Mouse (Mus musculus) midbrain, embryonic 11.5 days (tissue): ENCODE measurements around the gene Rhof. TPM values are rescaled to one million over a fixed set of nuclear protein-coding genes. Genes with fewer than 3 reads are reported as not detected.
A peak's percentile ranks its signal among the peaks of the same experiment; 100 is the strongest.

Experiments
- ATAC-seq: fragments of 200-750 bp; cut with Nextera tagmentation; 2 replicates; pipeline ENCODE4 v1.8.0; 2017; ENCODE audit warnings: moderate TSS enrichment, moderate library complexity; ENCODE audit not compliant: low FRiP score
- DNase-seq: peaks from one replicate; pipeline ENCODE4 v3.0.0; 2015; ENCODE audit warnings: low spot score; ENCODE audit errors: missing footprints
- H3K27ac ChIP-seq: fragments of 300-500 bp; sonication (generic); 2 replicates; pipeline ENCODE4 v1.5.1; 2014; ENCODE audit warnings: low read depth, low read length
- H3K27me3 ChIP-seq: fragments of 300-500 bp; sonication (generic); 2 replicates; pipeline ENCODE4 v1.6.1; 2014; ENCODE audit warnings: mild to moderate bottlenecking, low read length, moderate library complexity, mixed read lengths; ENCODE audit not compliant: control insufficient read depth, insufficient read depth
- H3K36me3 ChIP-seq: fragments of 300-500 bp; sonication (generic); 2 replicates; pipeline ENCODE4 v1.6.1; 2014; ENCODE audit warnings: mild to moderate bottlenecking, low read length, moderate library complexity, mixed read lengths; ENCODE audit not compliant: control insufficient read depth, insufficient read depth
- H3K4me1 ChIP-seq: fragments of 300-500 bp; sonication (generic); 2 replicates; pipeline ENCODE4 v1.6.1; 2014; ENCODE audit warnings: low read length; ENCODE audit not compliant: control insufficient read depth, insufficient read depth
- H3K4me2 ChIP-seq: fragments of 300-500 bp; sonication (generic); 2 replicates; pipeline ENCODE4 v1.6.1; 2014; ENCODE audit warnings: mild to moderate bottlenecking, moderate library complexity
- H3K4me3 ChIP-seq: fragments of 300-500 bp; sonication (generic); 2 replicates; pipeline ENCODE4 v1.5.1; 2014; ENCODE audit warnings: low read depth, low read length
- H3K9ac ChIP-seq: fragments of 300-500 bp; sonication (generic); 2 replicates; pipeline ENCODE4 v1.6.1; 2014; ENCODE audit warnings: low read length
- H3K9me3 ChIP-seq: fragments of 300-500 bp; sonication (generic); 2 replicates; pipeline ENCODE4 v1.6.1; 2016; ENCODE audit warnings: low read length; ENCODE audit not compliant: control insufficient read depth
- WGBS: fragments of 180-500 bp; shearing (Covaris S2); extraction: QIAGEN DNeasy Blood & Tissue Kit; methylation state at CpG from one replicate; pipeline ENCODE4 v1.1.7; 2014; 5-methylcytosine and 5-hydroxymethylcytosine counted together
- polyA plus RNA-seq: library from polyadenylated mRNA; unstranded; fragments of >200 nt; fragmentation: Nextera tagmentation; extraction: Ambion mirVana; gene quantifications from 2 replicates; pipeline ENCODE4 v1.2.1, GENCODE M21; 2014

Rhof gene
- polyA plus RNA-seq, 1 experiment from 2014 or later, result 1.6 TPM

DNA sequence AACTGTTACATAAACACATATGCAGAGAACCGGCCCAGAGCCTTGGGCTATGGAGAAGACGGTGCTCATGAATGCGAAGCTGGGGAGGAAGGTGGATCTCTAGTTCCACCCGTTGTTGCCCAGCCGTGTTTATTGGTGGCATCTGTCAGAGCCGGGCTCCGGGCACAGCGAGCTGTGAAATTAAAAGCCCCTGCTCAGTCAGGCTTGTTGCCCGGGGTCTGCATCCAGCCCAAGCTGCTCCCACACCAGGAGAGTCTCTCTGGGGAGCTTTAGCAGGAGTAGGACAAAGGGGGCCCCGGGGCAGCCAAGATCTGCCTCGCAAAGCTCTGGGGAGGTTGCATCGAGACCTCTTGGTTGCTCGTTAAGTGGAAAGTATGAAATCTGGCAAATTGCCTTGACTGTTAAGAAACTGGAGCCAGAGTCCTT, 22.2 kb downstream of the Rhof start:
- no peaks in the 10 kb centered on the region for H3K36me3 ChIP-seq
- H3K9me3 ChIP-seq, result no peaks in the 10 kb centered on the region
- no peak overlapping the region for H3K27ac ChIP-seq
- H3K4me1 ChIP-seq, result peaks cover 7% of the 10 kb centered on the region; the same call in 1 of the 2 replicates
- H3K4me3 ChIP-seq, result no peak overlapping the region
- DNase-seq (no peak), ATAC-seq (no peak)
- WGBS, result 74% methylated on average over 13 of the region's 13 CpGs
- 0 out of 2 replicates have a peak overlapping the region, but pooled peaks have one; percentile 20 for H3K9ac ChIP-seq
- no peaks in the 10 kb centered on the region for H3K27me3 ChIP-seq
- H3K4me2 ChIP-seq, result no peak overlapping the region

GRCm38 (mm10) chr5:123109452-123110203, 22.9 kb downstream of the Rhof start:
- Histone ChIP-seq H3K9me3 (no peaks in the 10 kb centered on the region), H3K4me2 (peak overlapping the region; percentile 20; the same call in 1 of the 2 replicates), H3K4me1 (peaks cover 7% of the 10 kb centered on the region; the same call in 1 of the 2 replicates), H3K9ac (peak overlapping the region; percentile 12; the same call in 1 of the 2 replicates), H3K36me3 (no peaks in the 10 kb centered on the region), H3K27me3 (no peaks in the 10 kb centered on the region), H3K4me3 (no peak overlapping the region), H3K27ac (no peak overlapping the region)
- WGBS, result 33% methylated on average over 13 of the region's 13 CpGs
- peak; percentile 86 for DNase-seq
- ATAC-seq, result peak; percentile 46; the same call in 1 of the 2 replicates

- peaks cover 6% of the 10 kb centered on the region; the same call in 1 of the 2 replicates for H3K4me1 ChIP-seq
Observed at GRCm38 (mm10) chr5:123104769-123105168, 27.7 kb downstream of the Rhof start.

DNA sequence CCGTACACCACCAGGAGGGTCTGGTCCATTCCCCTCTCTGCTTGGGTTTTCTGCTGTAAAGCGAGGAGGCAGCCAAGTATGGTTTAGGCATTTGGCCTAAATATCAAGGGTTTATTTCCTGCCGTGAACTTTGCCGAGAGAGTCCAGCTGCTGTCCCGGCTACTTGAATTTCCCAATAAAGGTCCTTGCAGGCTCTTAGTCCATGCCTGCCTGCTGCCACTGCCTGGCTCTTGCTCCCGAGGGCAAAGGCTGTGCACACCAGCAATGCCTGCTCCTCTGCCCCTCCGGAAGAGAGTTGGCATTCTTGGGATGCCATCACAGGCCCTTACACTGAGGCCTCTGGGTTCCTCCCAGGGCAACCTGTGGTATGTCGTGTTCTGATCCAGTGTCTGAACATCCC, 28.9 kb downstream of the Rhof start:
- Histone ChIP-seq H3K4me1 (no peaks in the 10 kb centered on the region), H3K27ac (no peak overlapping the region), H3K9ac (no peak overlapping the region), H3K27me3 (no peaks in the 10 kb centered on the region), H3K4me3 (no peak overlapping the region), H3K9me3 (no peaks in the 10 kb centered on the region), H3K4me2 (no peak overlapping the region), H3K36me3 (no peaks in the 10 kb centered on the region)
- 83% methylated on average over 8 of the region's 8 CpGs for WGBS
- no peak for ATAC-seq
- DNase-seq, result no peak

More at GRCm38 (mm10) chr5:123104769-123105168, 27.7 kb downstream of the Rhof start:
- Histone ChIP-seq H3K4me2 (no peak overlapping the region), H3K9me3 (no peaks in the 10 kb centered on the region), H3K4me3 (no peak overlapping the region), H3K9ac (no peak overlapping the region), H3K27ac (no peak overlapping the region), H3K27me3 (no peaks in the 10 kb centered on the region), H3K36me3 (no peaks in the 10 kb centered on the region)
- WGBS, result 82% methylated on average over 6 of the region's 6 CpGs
- ATAC-seq, result no peak
- no peak for DNase-seq

- Histone ChIP-seq H3K27ac (no peak overlapping the region), H3K4me2 (no peak overlapping the region), H3K4me1 (no peaks in the 10 kb centered on the region), H3K36me3 (no peaks in the 10 kb centered on the region), H3K27me3 (no peaks in the 10 kb centered on the region), H3K9me3 (no peaks in the 10 kb centered on the region), H3K4me3 (no peak overlapping the region), H3K9ac (no peak overlapping the region)
- WGBS, result 84% methylated on average over 7 of the region's 7 CpGs
- DNase-seq (no peak), ATAC-seq (no peak)
Observed at GRCm38 (mm10) chr5:123102376-123102775, 30.1 kb downstream of the Rhof start.

DNA sequence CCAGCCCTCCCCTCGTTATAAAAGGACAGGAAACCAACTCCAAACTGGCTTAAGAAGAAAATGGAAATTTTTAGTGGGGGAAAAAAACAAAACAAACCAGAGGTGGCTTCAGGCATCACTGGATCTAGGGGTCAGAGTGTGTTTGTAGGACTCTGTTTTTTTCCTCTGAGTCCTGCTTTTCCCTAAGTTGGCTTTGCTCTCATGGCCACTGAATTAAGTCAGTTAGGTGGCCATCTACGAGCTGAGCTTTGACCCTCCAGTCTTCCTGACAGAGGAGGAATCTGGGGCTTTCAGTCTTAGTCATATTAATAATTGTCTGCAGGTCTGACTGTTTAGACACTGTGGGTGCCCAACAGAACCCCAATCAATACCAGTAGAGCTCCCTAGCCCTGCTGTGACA, 34.0 kb downstream of the Rhof start:
- DNase-seq (no peak), ATAC-seq (no peak)
- Histone ChIP-seq H3K4me2 (no peak overlapping the region), H3K9ac (no peak overlapping the region), H3K27ac (no peak overlapping the region), H3K9me3 (no peaks in the 10 kb centered on the region), H3K36me3 (no peaks in the 10 kb centered on the region), H3K4me1 (no peaks in the 10 kb centered on the region), H3K27me3 (no peaks in the 10 kb centered on the region), H3K4me3 (no peak overlapping the region)
- WGBS, result 84% methylated on average over 2 of the region's 2 CpGs

DNA sequence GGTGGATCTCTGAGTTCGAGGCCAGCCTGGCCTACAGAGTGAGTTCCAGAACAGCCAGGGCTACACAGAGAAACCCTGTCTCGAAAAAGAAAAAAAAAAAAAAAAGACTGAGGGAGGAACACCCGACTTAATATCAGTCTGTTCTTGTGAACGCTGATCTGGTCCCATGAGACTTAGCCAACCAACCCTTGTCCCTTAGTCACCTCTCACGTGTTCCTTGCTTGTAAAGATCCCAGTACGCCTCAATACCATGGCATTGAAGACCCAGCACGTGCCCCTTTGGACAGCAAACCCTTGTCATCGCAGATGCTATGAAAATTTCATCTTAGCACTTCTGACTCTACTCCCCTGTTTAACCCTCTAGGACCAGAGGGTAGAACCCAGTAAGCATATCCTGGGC, 36.2 kb downstream of the Rhof start:
- Histone ChIP-seq H3K4me1 (no peaks in the 10 kb centered on the region), H3K9me3 (no peaks in the 10 kb centered on the region), H3K27me3 (no peaks in the 10 kb centered on the region), H3K9ac (no peak overlapping the region), H3K36me3 (no peaks in the 10 kb centered on the region), H3K27ac (no peak overlapping the region), H3K4me3 (no peak overlapping the region), H3K4me2 (no peak overlapping the region)
- 94% methylated on average over 8 of the region's 8 CpGs for WGBS
- no peak for DNase-seq
- no peak for ATAC-seq

- DNase-seq, result no peak
- no peak overlapping the region for H3K4me3 ChIP-seq
- WGBS, result 89% methylated on average over 25 of the region's 25 CpGs
Observed at GRCm38 (mm10) chr5:123094238-123094991, 38.1 kb downstream of the Rhof start.

DNA sequence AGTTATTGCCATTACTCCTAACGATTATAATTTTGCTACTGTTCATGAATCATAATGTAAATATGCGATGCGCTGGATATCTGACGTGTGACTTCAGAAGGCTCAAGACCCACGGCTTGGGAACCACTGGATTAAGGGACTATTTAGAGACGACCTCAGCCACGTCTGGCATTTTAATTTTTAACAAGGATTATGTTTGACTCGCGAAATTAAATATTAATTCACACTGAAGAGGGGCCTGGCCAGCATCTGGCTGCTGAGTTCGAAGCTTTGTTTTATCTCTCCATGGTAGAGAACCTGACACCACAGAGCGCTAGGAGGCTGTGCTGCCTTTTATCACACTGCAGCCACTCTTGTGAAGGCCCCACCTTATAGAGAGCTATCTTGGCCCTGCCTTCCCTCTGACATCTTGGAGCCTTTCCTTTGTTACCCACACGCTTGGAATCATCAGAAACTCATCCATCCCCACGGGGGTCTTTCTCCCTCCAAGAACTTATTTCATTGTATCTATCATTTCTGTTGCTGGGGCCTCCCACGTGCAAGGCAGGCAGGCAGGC, 39.3 kb downstream of the Rhof start:
- Histone ChIP-seq H3K9me3 (no peaks in the 10 kb centered on the region), H3K27me3 (no peaks in the 10 kb centered on the region), H3K9ac (no peak overlapping the region), H3K4me1 (no peaks in the 10 kb centered on the region), H3K36me3 (no peaks in the 10 kb centered on the region), H3K4me2 (no peak overlapping the region), H3K4me3 (no peak overlapping the region), H3K27ac (no peak overlapping the region)
- no peak for DNase-seq
- 83% methylated on average over 14 of the region's 14 CpGs for WGBS
- ATAC-seq, result no peak

More at GRCm38 (mm10) chr5:123094238-123094991, 38.1 kb downstream of the Rhof start:
- H3K27ac ChIP-seq, result no peak overlapping the region
- no peak overlapping the region for H3K4me2 ChIP-seq
- no peak overlapping the region for H3K9ac ChIP-seq
- H3K27me3 ChIP-seq, result no peaks in the 10 kb centered on the region
- H3K9me3 ChIP-seq, result no peaks in the 10 kb centered on the region
- no peaks in the 10 kb centered on the region for H3K36me3 ChIP-seq
- no peak for ATAC-seq
- no peaks in the 10 kb centered on the region for H3K4me1 ChIP-seq
